Mouse (Mus musculus): Measurements from ENCODE around the gene Pphln1. TPM values are rescaled to one million over a fixed set of nuclear protein-coding genes. Genes with fewer than 3 reads are reported as not detected.

The Pphln1 gene
- total RNA-seq (2023), result 45.1 TPM

GRCm38 (mm10) chr15:93397826-93398698, at the start of gene Pphln1, which contains the start of gene Zcrb1:
Pphln1 (plus strand) TSS chr15:93398350.
Zcrb1 (minus strand) TSS chr15:93398334.

Other genes starting within 250 kb of the Pphln1 start
- gene Gxylt1, start 123.2 kb upstream of the Pphln1 start, total RNA-seq (2023), result 27.5 TPM
- gene Yaf2, start 61.4 kb upstream of the Pphln1 start, total RNA-seq (2023), result 20.9 TPM
- 59.9 TPM for gene Zcrb1, start within 50 bp of the Pphln1 start, total RNA-seq (2023)
- gene Prickle1, start 197.5 kb downstream of the Pphln1 start, total RNA-seq (2023), result 5.4 TPM